Mouse (Mus musculus): ENCODE results near the gene Usp12. TPM values are rescaled to one million over a fixed set of nuclear protein-coding genes. Genes with fewer than 3 reads are reported as not detected.
A peak's percentile ranks its signal among the peaks of the same experiment; 100 is the strongest.

Gene Usp12
- total RNA-seq (2015; ENCODE audit: low replicate concordance) (7.9 and 8.6 TPM in 2 replicates), total RNA-seq (2017; ENCODE audit: low replicate concordance) (7.1 and 11.2 TPM in 2 replicates)

DNA sequence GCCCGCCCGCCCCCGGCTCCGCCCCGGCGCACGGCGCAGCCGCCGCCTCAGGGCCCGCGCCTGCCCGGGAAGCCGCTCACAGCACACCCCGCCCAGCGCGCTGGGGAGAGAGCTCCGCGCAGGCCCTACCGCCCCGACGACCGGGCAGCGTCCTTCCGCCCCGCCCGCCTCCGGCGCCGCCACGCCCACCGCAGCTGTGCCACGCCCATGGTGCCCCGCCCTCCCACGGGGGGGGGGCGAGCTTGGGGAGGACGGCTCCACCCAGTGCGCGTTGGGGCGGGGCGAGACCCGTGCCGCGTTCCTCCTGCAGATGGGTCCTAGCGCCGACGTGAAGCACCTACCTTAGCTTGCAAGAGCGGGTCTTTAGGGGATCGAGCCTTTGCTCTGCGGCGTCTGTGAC is at the start of gene Usp12:
Usp12 (minus strand) TSS at position 154 of the 400 bp plus-strand sequence.
- peak; percentile 93 for ATAC-seq (replicated peaks; ENCODE audit: low FRiP score, poor library complexity, severe bottlenecking)

GRCm38 (mm10) chr5:146844301-146844941 is 49.6 kb upstream of the Usp12 start:
- ATAC-seq (replicated peaks; ENCODE audit: low FRiP score, poor library complexity, severe bottlenecking), result no peak

DNA sequence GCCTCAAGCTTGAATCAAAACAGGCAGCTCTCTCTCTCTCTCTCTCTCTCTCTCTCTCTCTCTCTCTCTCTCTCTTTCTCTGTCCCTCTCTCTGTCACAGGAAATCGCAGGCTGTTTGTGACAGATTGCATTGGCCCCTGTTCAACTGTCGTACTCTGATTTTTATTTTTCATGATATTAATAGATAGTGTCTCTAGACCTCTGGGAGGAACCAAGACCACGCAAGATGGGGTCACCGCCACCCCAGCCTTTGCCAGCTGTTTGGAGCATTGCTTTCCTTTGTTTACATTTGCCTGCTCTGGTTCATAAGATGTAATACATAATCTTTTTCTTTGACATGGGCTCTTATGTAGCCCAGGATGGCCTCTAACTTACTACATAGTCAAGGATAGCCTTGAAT is 47.2 kb upstream of the Usp12 start:
- no peak for ATAC-seq (replicated peaks; ENCODE audit: low FRiP score, poor library complexity, severe bottlenecking)

DNA sequence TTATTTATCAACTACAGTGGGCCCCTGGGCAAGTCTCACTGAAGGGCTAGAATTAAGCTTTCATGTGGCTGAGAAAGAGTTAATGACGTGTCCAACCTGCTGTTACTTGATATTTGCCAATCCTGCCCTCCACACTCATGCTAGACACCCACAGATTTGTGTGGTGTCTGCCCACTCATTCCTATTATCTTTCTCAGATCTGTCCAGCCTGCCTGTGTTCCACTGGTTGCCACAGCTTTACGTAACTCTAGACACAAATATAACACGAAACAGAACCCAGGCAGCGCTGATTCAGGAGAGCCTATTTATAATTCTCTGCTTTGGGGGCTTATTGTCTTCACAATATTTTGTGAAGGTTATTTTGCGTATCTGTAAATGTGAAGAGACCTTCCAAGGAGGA is 46.5 kb upstream of the Usp12 start:
- ATAC-seq (replicated peaks; ENCODE audit: low FRiP score, poor library complexity, severe bottlenecking), result no peak

DNA sequence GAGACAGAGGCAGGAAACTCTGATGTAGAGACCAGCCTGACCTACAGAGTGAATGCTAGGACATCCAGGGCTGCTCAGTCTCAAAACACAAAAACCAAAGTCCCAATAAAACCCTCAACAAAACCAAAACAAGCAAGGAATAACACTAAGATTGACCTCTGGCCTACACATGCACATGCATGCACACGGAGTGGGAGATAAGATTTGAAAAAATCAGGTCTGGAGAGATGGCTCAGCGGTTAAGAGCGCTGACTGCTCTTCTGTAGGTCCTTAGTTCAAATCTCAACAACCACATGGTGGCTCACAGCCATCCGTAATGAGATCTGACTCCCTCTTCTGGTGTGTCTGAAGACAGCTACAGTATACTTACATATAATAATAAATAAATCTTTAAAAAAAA is 45.6 kb upstream of the Usp12 start:
- no peak for ATAC-seq (replicated peaks; ENCODE audit: low FRiP score, poor library complexity, severe bottlenecking)

GRCm38 (mm10) chr5:146839760-146840159 is 45.0 kb upstream of the Usp12 start:
- no peak for ATAC-seq (replicated peaks; ENCODE audit: low FRiP score, poor library complexity, severe bottlenecking)

DNA sequence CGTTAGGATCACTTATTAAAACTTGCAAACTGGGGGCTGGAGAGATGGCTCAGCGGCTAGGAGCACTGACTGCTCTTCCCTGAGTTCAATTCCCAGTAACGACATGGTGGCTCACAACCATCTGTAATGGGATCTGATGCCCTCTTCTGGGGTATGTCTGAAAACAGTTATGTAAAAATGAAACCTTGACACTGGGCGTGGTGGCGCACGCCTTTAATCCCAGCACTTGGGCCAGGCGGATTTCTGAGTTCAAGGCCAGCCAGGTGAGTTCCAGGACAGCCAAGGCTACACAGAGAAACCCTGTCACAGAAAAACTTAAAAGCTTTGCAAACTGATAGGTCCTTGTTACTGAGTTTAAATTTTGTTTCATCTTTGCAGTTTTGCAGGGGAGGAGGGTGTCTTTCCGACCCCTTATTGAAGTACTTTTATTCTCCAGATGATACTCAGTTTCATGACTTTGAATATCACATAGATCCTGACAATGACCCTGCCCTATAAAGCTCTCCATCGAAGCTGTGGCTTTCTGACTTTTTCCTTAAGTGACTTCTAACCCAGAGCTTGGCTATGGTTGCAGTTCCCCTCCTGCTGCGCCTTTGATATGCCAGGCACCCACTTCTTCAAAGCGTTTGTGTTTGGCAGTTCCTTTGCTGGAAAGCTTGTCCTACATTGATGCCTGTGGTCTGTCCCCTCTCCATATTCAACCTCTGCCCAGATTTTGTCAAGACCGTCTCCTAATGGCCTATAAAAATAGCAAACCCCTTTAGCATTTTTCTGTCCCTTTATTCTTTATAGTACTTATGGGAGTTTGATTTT is 44.2 kb upstream of the Usp12 start:
- no peak for ATAC-seq (replicated peaks; ENCODE audit: low FRiP score, poor library complexity, severe bottlenecking)

DNA sequence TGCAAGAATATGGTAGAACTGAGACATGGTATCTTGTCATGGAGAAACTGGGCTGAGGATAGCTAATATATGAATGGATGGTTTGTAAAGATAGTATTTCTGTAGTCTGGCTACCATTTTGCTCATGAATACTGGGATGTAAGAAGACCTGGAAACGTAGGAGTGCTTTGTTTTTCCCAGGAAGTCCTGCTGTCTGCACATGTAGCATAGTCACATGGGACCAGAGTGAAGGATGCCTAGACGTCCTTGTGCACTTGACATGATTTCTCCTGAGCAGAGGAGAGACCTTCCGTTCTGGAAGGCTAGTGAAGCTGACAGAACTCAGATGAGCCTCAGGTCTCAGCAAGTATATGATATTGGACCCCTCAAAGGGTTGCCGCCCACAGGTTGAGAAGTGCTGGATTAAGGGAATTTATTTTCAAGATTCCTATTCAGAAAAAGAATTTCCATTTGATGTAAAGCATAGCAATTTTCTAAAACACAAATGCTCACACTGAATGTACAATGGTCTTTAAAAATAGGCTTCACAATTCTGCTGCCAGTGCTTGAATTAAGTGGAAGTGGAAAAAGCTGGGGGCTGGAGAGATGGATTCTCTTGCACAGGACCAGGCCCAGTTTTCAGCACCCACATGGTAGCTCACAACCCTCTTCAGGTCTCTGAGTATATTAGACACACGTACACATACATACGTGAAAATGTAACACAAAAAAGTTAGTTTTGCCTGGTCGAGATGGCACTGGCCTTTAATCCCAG is 43.3 kb upstream of the Usp12 start:
- no peak for ATAC-seq (replicated peaks; ENCODE audit: low FRiP score, poor library complexity, severe bottlenecking)

DNA sequence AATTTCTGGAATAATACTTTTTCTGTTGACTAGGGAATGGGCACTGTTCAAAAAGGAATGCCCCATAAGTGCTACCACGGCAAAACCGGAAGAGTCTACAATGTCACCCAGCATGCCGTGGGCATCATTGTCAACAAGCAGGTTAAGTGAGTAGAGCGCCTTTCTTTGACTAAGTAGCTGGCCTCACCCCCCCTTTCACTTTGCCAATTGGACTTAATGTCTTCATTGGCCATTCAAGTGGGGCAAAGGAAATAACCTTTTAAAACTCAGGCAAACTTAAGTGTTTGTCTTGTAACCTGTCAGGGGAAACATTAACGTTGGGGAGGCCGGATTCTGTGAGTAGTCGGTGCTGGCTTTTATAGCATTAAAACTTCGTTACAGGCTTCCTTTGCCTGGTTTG is 40.2 kb upstream of the Usp12 start:
- ATAC-seq (replicated peaks; ENCODE audit: low FRiP score, poor library complexity, severe bottlenecking), result no peak

- ATAC-seq (replicated peaks; ENCODE audit: low FRiP score, poor library complexity, severe bottlenecking), result no peak
These were observed 38.9 kb upstream of the Usp12 start for GRCm38 (mm10) chr5:146833673-146834201.

GRCm38 (mm10) chr5:146832769-146833448 is 38.1 kb upstream of the Usp12 start, which contains the start of gene Rpl21:
Gene Rpl21 (plus strand): TSS chr5:146832890.
- peak; percentile 95 for ATAC-seq (replicated peaks; ENCODE audit: low FRiP score, poor library complexity, severe bottlenecking)

- ATAC-seq (replicated peaks; ENCODE audit: low FRiP score, poor library complexity, severe bottlenecking), result peak; percentile 32
These were observed 37.6 kb upstream of the Usp12 start for GRCm38 (mm10) chr5:146832435-146832768.

GRCm38 (mm10) chr5:146829528-146829927 is 34.7 kb upstream of the Usp12 start:
- ATAC-seq (replicated peaks; ENCODE audit: low FRiP score, poor library complexity, severe bottlenecking), result no peak

DNA sequence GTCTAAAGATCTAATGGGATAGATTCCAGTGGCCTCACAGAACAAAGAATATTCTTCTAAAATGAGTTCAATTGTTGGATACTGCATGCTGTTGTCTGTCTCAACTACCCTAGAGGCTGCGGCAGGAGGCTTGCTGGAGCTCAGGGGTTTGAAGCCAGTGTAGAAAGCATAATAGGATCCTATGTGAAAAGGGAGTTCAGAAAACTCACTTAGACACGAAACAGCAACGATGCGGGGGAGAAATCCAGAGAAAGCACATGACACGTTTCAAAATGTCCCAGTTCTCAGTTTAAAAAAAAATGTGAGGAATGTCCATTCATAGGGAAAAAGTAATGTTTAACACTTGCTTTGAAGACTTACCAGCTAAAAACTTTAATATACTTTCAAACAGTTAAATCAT is 28.2 kb upstream of the Usp12 start:
- no peak for ATAC-seq (replicated peaks; ENCODE audit: low FRiP score, poor library complexity, severe bottlenecking)

DNA sequence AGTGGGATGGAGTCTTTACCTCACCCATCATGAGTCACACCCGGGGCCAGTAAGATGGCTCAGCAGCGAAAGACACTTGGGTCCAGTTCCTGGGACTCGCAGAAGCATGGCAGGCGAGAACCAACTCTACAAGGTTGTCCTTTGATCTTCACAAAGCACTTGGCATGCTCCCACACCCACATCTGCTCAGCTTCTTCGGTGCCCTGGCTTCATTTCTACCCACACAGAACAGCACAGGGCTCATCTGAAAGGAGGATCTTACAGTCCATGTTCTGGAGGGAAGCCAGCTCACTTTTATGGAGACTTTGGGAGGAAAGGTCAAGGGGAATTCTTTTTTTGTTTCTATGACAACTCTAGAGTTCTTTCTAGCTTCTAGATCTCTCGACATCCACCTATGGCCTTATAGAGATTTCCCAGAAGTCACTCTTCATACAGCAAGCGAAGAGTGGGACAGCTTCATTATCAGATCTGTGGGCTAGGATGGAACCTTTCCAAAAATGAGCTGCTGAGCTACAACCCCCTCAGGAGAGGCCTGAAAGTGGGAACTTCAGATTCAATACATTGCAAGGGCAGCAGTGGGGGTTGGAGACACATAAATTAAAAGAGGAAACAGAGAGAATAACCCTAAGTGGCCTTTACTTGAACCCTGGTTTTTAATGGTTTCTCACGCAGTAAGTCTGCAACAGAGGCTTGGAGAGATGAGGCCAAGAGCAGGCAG is 24.3 kb upstream of the Usp12 start:
- no peak for ATAC-seq (replicated peaks; ENCODE audit: low FRiP score, poor library complexity, severe bottlenecking)

- no peak for ATAC-seq (replicated peaks; ENCODE audit: low FRiP score, poor library complexity, severe bottlenecking)
These were observed 22.8 kb upstream of the Usp12 start for GRCm38 (mm10) chr5:146817583-146817982.

DNA sequence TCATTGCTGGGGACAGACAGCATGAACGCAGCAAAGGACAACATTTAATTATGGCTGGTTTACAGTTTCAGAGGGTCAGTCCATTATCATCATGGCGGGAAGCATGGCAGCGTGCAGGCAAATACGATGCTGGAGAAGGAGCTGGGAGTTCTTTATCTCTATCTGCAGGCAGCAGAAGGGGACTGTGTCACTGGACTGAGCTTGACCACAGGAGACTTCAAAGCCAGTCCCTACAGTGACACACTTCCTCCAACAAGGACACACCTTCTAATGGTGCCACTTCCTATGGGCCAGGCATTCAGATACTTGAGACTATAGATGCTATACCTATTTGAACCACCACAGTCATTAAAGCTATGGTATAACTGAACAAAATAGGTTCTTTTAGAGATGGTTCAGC is 20.6 kb upstream of the Usp12 start:
- ATAC-seq (replicated peaks; ENCODE audit: low FRiP score, poor library complexity, severe bottlenecking), result no peak

- no peak; the same call in 1 of the 2 replicates for ATAC-seq (replicated peaks; ENCODE audit: low FRiP score, poor library complexity, severe bottlenecking)
These were observed 18.6 kb upstream of the Usp12 start for GRCm38 (mm10) chr5:146813421-146813820.

GRCm38 (mm10) chr5:146812866-146813265 is 18.1 kb upstream of the Usp12 start:
- ATAC-seq (replicated peaks; ENCODE audit: low FRiP score, poor library complexity, severe bottlenecking), result no peak
